In genomic region chr10:12879313-12879695, GRCm38 (mm10) we compare ENCODE assay signal across 12 mouse cellular contexts. TPM values are rescaled to one million over a fixed set of nuclear protein-coding genes. Genes with fewer than 3 reads are reported as not detected.
A peak's percentile ranks its signal among the peaks of the same experiment; 100 is the strongest.
DNase-seq lines count a peak whose midpoint lies in the region; ATAC-seq lines count a peak whose summit lies in the region.
"Had no signal": no experiment of that assay in that cellular context is flagged by ENCODE, and none has a peak within 500 bp of the region (broad histone marks: within the 10 kb centered on the region; RNA-seq: fewer than 3 reads in every experiment).

No protein-coding gene starts in this region.

- H3K27me3 ChIP-seq in kidney, embryonic 15.5 days: no peaks in the 10 kb centered on the region
- H3K27me3 ChIP-seq in kidney, embryonic 16.5 days (ENCODE audit: insufficient read depth, low read length): no peaks in the 10 kb centered on the region
- H3K27me3 ChIP-seq in hindbrain, embryonic 15.5 days: 0 out of 2 replicates have a peak, but pooled peaks cover 3% of the 10 kb centered on the region
- H3K27me3 ChIP-seq: limb, embryonic 15.5 days; lung, embryonic 15.5 days had no signal

- no peak overlapping the region for H3K9ac ChIP-seq in kidney, embryonic 15.5 days
- no peak overlapping the region for H3K9ac ChIP-seq in kidney, embryonic 16.5 days (replicated peaks; ENCODE audit: low read length)
- no peak overlapping the region for H3K9ac ChIP-seq in hindbrain, embryonic 15.5 days
- H3K9ac ChIP-seq: limb, embryonic 15.5 days; lung, embryonic 15.5 days had no signal

- 15% methylated on average over 3 of the region's 3 CpGs for whole genome bisulfite sequencing in kidney, embryonic 15.5 days
- WGBS in kidney, embryonic 16.5 days: 22% methylated on average over 3 of the region's 3 CpGs
- 6% methylated on average over 3 of the region's 3 CpGs for WGBS in hindbrain, embryonic 15.5 days

- no peak overlapping the region for H3K27ac ChIP-seq in kidney, embryonic 15.5 days
- no peak overlapping the region for H3K27ac ChIP-seq in kidney, embryonic 16.5 days (ENCODE audit: low read length)
- H3K27ac ChIP-seq in hindbrain, embryonic 15.5 days (replicated peaks): no peak overlapping the region
- H3K27ac ChIP-seq: heart, adult 2 months; limb, embryonic 15.5 days; lung, embryonic 15.5 days; stomach, postnatal 0 days had no signal

- no peak for ATAC-seq in kidney, embryonic 15.5 days (replicated peaks; ENCODE audit: low FRiP score)
- no peak for ATAC-seq in kidney, embryonic 16.5 days (ENCODE audit: low FRiP score, low TSS enrichment)
- ATAC-seq in hindbrain, embryonic 15.5 days (ENCODE audit: low FRiP score, low read depth): no peak
- ATAC-seq in inflammation-experienced regulatory T-cells, adult 6 months: no peak

- no peaks in the 10 kb centered on the region for H3K36me3 ChIP-seq in kidney, embryonic 15.5 days
- no peaks in the 10 kb centered on the region for H3K36me3 ChIP-seq in kidney, embryonic 16.5 days (ENCODE audit: insufficient read depth, low read length)
- no peaks in the 10 kb centered on the region for H3K36me3 ChIP-seq in hindbrain, embryonic 15.5 days
- H3K36me3 ChIP-seq: limb, embryonic 15.5 days; lung, embryonic 15.5 days had no signal

- H3K9me3 ChIP-seq in kidney, embryonic 15.5 days (replicated peaks): no peaks in the 10 kb centered on the region
- no peaks in the 10 kb centered on the region for H3K9me3 ChIP-seq in kidney, embryonic 16.5 days (ENCODE audit: low read length)
- H3K9me3 ChIP-seq in hindbrain, embryonic 15.5 days: no peaks in the 10 kb centered on the region
- H3K9me3 ChIP-seq: limb, embryonic 15.5 days; lung, embryonic 15.5 days had no signal

- H3K4me2 ChIP-seq in kidney, embryonic 15.5 days: 0 out of 2 replicates have a peak overlapping the region, but pooled peaks have one; percentile 53
- no peak overlapping the region for H3K4me2 ChIP-seq in kidney, embryonic 16.5 days (replicated peaks; ENCODE audit: low read depth, low read length)
- H3K4me2 ChIP-seq in hindbrain, embryonic 15.5 days: 0 out of 2 replicates have a peak overlapping the region, but pooled peaks have one; percentile 29

- no peak overlapping the region for H3K4me3 ChIP-seq in kidney, embryonic 15.5 days (replicated peaks)
- no peak overlapping the region for H3K4me3 ChIP-seq in kidney, embryonic 16.5 days (ENCODE audit: low read length)
- no peak overlapping the region for H3K4me3 ChIP-seq in hindbrain, embryonic 15.5 days
- H3K4me3 ChIP-seq: heart, adult 2 months; limb, embryonic 15.5 days; lung, embryonic 15.5 days had no signal

- DNase-seq in R1 (ENCODE audit: low read depth, low spot score): peak; percentile 22
- DNase-seq in embryo, embryonic 11 days: peak; percentile 60
- DNase-seq in left cerebral cortex, adult 11 months (ENCODE audit: low spot score): no peak
- DNase-seq: cerebellum, adult 11 months had no signal

- H3K4me1 ChIP-seq in kidney, embryonic 15.5 days: peaks cover 15% of the 10 kb centered on the region
- peaks cover 7% of the 10 kb centered on the region; the same call in 1 of the 2 replicates for H3K4me1 ChIP-seq in kidney, embryonic 16.5 days (ENCODE audit: insufficient read depth, low read length)
- H3K4me1 ChIP-seq in hindbrain, embryonic 15.5 days (replicated peaks): 0 out of 2 replicates have a peak, but pooled peaks cover 4% of the 10 kb centered on the region

RNA-seq across cellular contexts. Expression of gene Utrn, which starts 10.1 kb away (rescaled TPM):
- polyA plus RNA-seq in kidney, embryonic 15.5 days (2015; fragmentation: Nextera tagmentation; extraction: Ambion mirVana): 85.2 and 86.1 TPM in 2 replicates
- polyA plus RNA-seq in kidney, embryonic 16.5 days (2015; fragmentation: Nextera tagmentation; extraction: Ambion mirVana): 76.0 and 88.1 TPM in 2 replicates
- polyA plus RNA-seq in hindbrain, embryonic 15.5 days (2015; fragmentation: Nextera tagmentation; extraction: Ambion mirVana): 25.6 and 30.2 TPM in 2 replicates
- 100 to 1,000 TPM; 143 to 631 (median 388) TPM for polyA plus RNA-seq in inflammation-experienced regulatory T-cells, adult 6 months (2017; shearing (Covaris generic))
